9 mouse cellular contexts compared by ENCODE assay signal in the genomic region with DNA sequence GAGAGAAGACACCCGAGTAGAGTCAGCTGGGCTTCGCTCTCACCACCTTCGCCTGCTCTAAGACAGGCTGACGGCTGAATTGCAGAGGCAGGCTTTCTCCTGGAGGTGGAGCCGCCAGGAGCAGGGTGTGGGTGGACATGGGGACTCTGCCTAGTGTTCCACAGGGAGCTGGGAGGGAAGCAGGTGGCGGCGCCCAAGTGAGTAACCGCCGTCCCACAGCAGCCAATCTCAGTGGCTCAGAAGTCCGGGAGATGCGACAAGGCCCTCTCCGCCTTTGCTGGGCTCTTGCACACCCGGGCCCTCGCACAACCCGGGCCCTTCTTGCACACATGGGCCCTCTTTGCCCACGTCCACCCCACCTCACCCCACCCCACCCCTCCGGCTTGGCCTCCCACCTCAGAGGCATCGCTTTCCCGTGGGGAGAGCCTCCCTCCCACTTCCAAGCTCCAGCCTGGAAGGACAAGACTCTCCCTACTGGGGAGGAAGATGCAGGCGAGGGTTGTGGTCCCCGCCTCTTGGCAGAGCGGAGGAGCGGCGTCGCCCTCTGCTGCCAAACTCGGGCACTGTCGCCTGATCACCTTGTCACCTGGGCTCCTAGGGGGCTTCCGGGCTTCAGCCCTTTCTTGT. TPM values are rescaled to one million over a fixed set of nuclear protein-coding genes. Genes with fewer than 3 reads are reported as not detected.
DNase-seq lines count a peak whose midpoint lies in the region; ATAC-seq and TF ChIP-seq lines count a peak whose summit lies in the region.
"Had no signal": no experiment of that assay in that cellular context is flagged by ENCODE, and none has a peak within 500 bp of the region (broad histone marks: within the 10 kb centered on the region; RNA-seq: fewer than 3 reads in every experiment).

No protein-coding gene starts in this region.

- H3K9ac ChIP-seq in hindbrain, embryonic 11.5 days (ENCODE audit: low read depth, low read length): peak overlapping the region; percentile 34
- peak overlapping the region; percentile 15; the same call in 1 of the 2 replicates for H3K9ac ChIP-seq in midbrain, embryonic 12.5 days (replicated peaks)
- H3K9ac ChIP-seq in stomach, embryonic 16.5 days (ENCODE audit: low read length): peak overlapping the region; percentile 65

- peak overlapping the region; percentile 50 for H3K4me3 ChIP-seq in embryonic facial prominence, embryonic 10.5 days
- H3K4me3 ChIP-seq in hindbrain, embryonic 11.5 days (ENCODE audit: low read depth, low read length): peak overlapping the region; percentile 8
- H3K4me3 ChIP-seq in midbrain, embryonic 12.5 days: peak overlapping the region; percentile 27
- H3K4me3 ChIP-seq in stomach, embryonic 16.5 days (replicated peaks; ENCODE audit: low read length): peak overlapping the region; percentile 34

- no peaks in the 10 kb centered on the region for H3K9me3 ChIP-seq in embryonic facial prominence, embryonic 10.5 days
- H3K9me3 ChIP-seq in hindbrain, embryonic 11.5 days (ENCODE audit: control insufficient read depth, low read length): no peaks in the 10 kb centered on the region
- no peaks in the 10 kb centered on the region for H3K9me3 ChIP-seq in midbrain, embryonic 12.5 days
- H3K9me3 ChIP-seq in stomach, embryonic 16.5 days (replicated peaks; ENCODE audit: control insufficient read depth, low read length): no peaks in the 10 kb centered on the region

- intact Hi-C loops in left cerebral cortex, postnatal 36 days (cut with DNase I): loop anchor here (2.0 kb wide), 2 partner anchors 18 to 748 kb away; no protein-coding TSS in a partner anchor

- 5% methylated on average over 28 of the region's 28 CpGs for WGBS in embryonic facial prominence, embryonic 10.5 days
- 6% methylated on average over 28 of the region's 28 CpGs for WGBS in hindbrain, embryonic 11.5 days
- 5% methylated on average over 27 of the region's 28 CpGs for WGBS in midbrain, embryonic 12.5 days
- 7% methylated on average over 28 of the region's 28 CpGs for WGBS in stomach, embryonic 16.5 days

- no peaks in the 10 kb centered on the region for H3K36me3 ChIP-seq in embryonic facial prominence, embryonic 10.5 days (replicated peaks)
- no peaks in the 10 kb centered on the region for H3K36me3 ChIP-seq in hindbrain, embryonic 11.5 days (ENCODE audit: control insufficient read depth, insufficient read depth, low read length)
- no peaks in the 10 kb centered on the region for H3K36me3 ChIP-seq in midbrain, embryonic 12.5 days
- no peaks in the 10 kb centered on the region for H3K36me3 ChIP-seq in stomach, embryonic 16.5 days (ENCODE audit: control insufficient read depth, insufficient read depth, low read length)

- in situ Hi-C loops in Patski (cut with MboI; ENCODE audit: low pct_unique_long_range_greater_than_20kb): no loop called here

- no peak for ATAC-seq in Patski
- ATAC-seq in hindbrain, embryonic 11.5 days (ENCODE audit: low FRiP score): peak; percentile 50; the same call in 1 of the 2 replicates
- peak; percentile 62 for ATAC-seq in midbrain, embryonic 12.5 days (ENCODE audit: low FRiP score, low read depth)
- ATAC-seq in stomach, embryonic 16.5 days (ENCODE audit: insufficient read depth, low FRiP score): peak; percentile 16; the same call in 1 of the 2 replicates

- TF ChIP-seq CTCF in Patski (IDR thresholded peaks at IDR 0.05): peak; percentile 75

- DNase-seq in adrenal gland, adult 2 months: peak; percentile 57
- DNase-seq in adrenal gland, postnatal 4 days (ENCODE audit: low spot score in 2 of 2): no peak
- DNase-seq in Patski (ENCODE audit: low read depth, low spot score): no peak
- DNase-seq in embryonic facial prominence, embryonic 10.5 days (ENCODE audit: low spot score): peak; percentile 81
- DNase-seq in hindbrain, embryonic 11.5 days (ENCODE audit: low spot score): peak; percentile 77
- peak; percentile 84 to 90 for DNase-seq in left cerebral cortex, postnatal 36 days (ENCODE audit: low spot score in 2 of 2)

- CTCF ChIA-PET in Patski (lab: Charles Lee): interaction anchor here (0.9 to 7.7 kb wide), 7 partner anchors 11 to 92 kb away, joined by 3 to 92 read pairs (median 7); partner anchors contain the start of gene Grasp

- peaks cover 57% of the 10 kb centered on the region for H3K4me1 ChIP-seq in embryonic facial prominence, embryonic 10.5 days
- no peaks in the 10 kb centered on the region; the same call in 1 of the 2 replicates for H3K4me1 ChIP-seq in hindbrain, embryonic 11.5 days (replicated peaks; ENCODE audit: control insufficient read depth, insufficient read depth, low read length)
- H3K4me1 ChIP-seq in midbrain, embryonic 12.5 days: peaks cover 26% of the 10 kb centered on the region; the same call in 1 of the 2 replicates
- peaks cover 42% of the 10 kb centered on the region for H3K4me1 ChIP-seq in stomach, embryonic 16.5 days (ENCODE audit: control insufficient read depth, insufficient read depth, low read length)

- peak overlapping the region; percentile 42 for H3K4me2 ChIP-seq in hindbrain, embryonic 11.5 days (replicated peaks; ENCODE audit: low read depth, low read length)
- peak overlapping the region; percentile 50 for H3K4me2 ChIP-seq in midbrain, embryonic 12.5 days (replicated peaks)
- peak overlapping the region; percentile 64 for H3K4me2 ChIP-seq in stomach, embryonic 16.5 days (ENCODE audit: low read depth, low read length)

- H3K27me3 ChIP-seq in Patski: no peaks in the 10 kb centered on the region
- H3K27me3 ChIP-seq in embryonic facial prominence, embryonic 10.5 days (replicated peaks; ENCODE audit: low read depth, poor library complexity, severe bottlenecking): peaks cover 31% of the 10 kb centered on the region
- peaks cover 3% of the 10 kb centered on the region; the same call in 1 of the 2 replicates for H3K27me3 ChIP-seq in hindbrain, embryonic 11.5 days (ENCODE audit: control insufficient read depth, insufficient read depth, low read length)
- peaks cover 27% of the 10 kb centered on the region for H3K27me3 ChIP-seq in midbrain, embryonic 12.5 days
- peaks cover 3% of the 10 kb centered on the region; the same call in 1 of the 2 replicates for H3K27me3 ChIP-seq in stomach, embryonic 16.5 days (ENCODE audit: control insufficient read depth, insufficient read depth, low read length)

- peak overlapping the region; percentile 72 for H3K27ac ChIP-seq in embryonic facial prominence, embryonic 10.5 days (replicated peaks)
- no peak overlapping the region for H3K27ac ChIP-seq in hindbrain, embryonic 11.5 days (ENCODE audit: low read depth, low read length)
- H3K27ac ChIP-seq in midbrain, embryonic 12.5 days (replicated peaks): no peak overlapping the region
- H3K27ac ChIP-seq in stomach, embryonic 16.5 days (ENCODE audit: low read length): no peak overlapping the region; the same call in 1 of the 2 replicates

- POLR2A ChIA-PET in Patski (lab: Charles Lee): interaction anchor here (0.5 to 5.0 kb wide), 3 partner anchors 17 to 164 kb away, joined by 3 to 29 read pairs (median 6); no protein-coding TSS in a partner anchor

RNA-seq across cellular contexts. Expression of gene Grasp, which starts 15.0 kb away (rescaled TPM):
- 10 to 100 TPM; 16.4 to 21.0 TPM for total RNA-seq in adrenal gland, adult 2 months (2021)
- polyA plus RNA-seq in adrenal gland, adult 2 months (2012; rRNA removed): 53.0 and 60.3 TPM in 2 replicates
- total RNA-seq in adrenal gland, postnatal 4 days (2021): 10 to 100 TPM; 18.6 to 20.3 TPM
- 6.8 TPM for polyA plus RNA-seq in Patski (2021)
- 5.3 and 6.7 TPM in 2 replicates for polyA plus RNA-seq in embryonic facial prominence, embryonic 10.5 days (2016; fragmentation: Nextera tagmentation; extraction: Ambion mirVana)
- polyA plus RNA-seq in hindbrain, embryonic 11.5 days (2014; fragmentation: Nextera tagmentation; extraction: Ambion mirVana): 4.5 and 5.0 TPM in 2 replicates
- 10 to 100 TPM; 76.3 to 89.5 TPM for total RNA-seq in left cerebral cortex, postnatal 36 days (2021)
- 5.5 and 5.9 TPM in 2 replicates for polyA plus RNA-seq in midbrain, embryonic 12.5 days (2016; fragmentation: Nextera tagmentation; extraction: Ambion mirVana)
- 2.1 and 2.7 TPM in 2 replicates for polyA plus RNA-seq in stomach, embryonic 16.5 days (2015; fragmentation: Nextera tagmentation; extraction: Ambion mirVana)

RNA-seq across cellular contexts. Expression of gene Nr4a1, which starts 15.1 kb away (rescaled TPM):
- total RNA-seq in adrenal gland, adult 2 months (2021): 100 to 1,000 TPM; 560 to 565 TPM
- polyA plus RNA-seq in adrenal gland, adult 2 months (2012; rRNA removed): 162 and 415 TPM in 2 replicates
- 10 to 100 TPM; 64.5 to 79.0 TPM for total RNA-seq in adrenal gland, postnatal 4 days (2021)
- polyA plus RNA-seq in Patski (2021): 2.2 TPM
- 4.7 and 5.3 TPM in 2 replicates for polyA plus RNA-seq in embryonic facial prominence, embryonic 10.5 days (2016; fragmentation: Nextera tagmentation; extraction: Ambion mirVana)
- polyA plus RNA-seq in hindbrain, embryonic 11.5 days (2014; fragmentation: Nextera tagmentation; extraction: Ambion mirVana): 2.2 and 2.9 TPM in 2 replicates
- total RNA-seq in left cerebral cortex, postnatal 36 days (2021): 100 to 1,000 TPM in 1 of 2 experiments, 10 to 100 TPM in 1; 60.5 to 156 TPM
- 3.4 and 4.0 TPM in 2 replicates for polyA plus RNA-seq in midbrain, embryonic 12.5 days (2016; fragmentation: Nextera tagmentation; extraction: Ambion mirVana)
- polyA plus RNA-seq in stomach, embryonic 16.5 days (2015; fragmentation: Nextera tagmentation; extraction: Ambion mirVana): 12.9 and 13.3 TPM in 2 replicates

RNA-seq across cellular contexts. Expression of gene Atg101, which starts 45.1 kb away (rescaled TPM):
- total RNA-seq in adrenal gland, adult 2 months (2021): 10 to 100 TPM; 38.6 to 58.8 TPM
- 31.9 and 35.4 TPM in 2 replicates for polyA plus RNA-seq in adrenal gland, adult 2 months (2012; rRNA removed)
- total RNA-seq in adrenal gland, postnatal 4 days (2021): 10 to 100 TPM; 37.8 to 38.9 TPM
- polyA plus RNA-seq in Patski (2021): 48.6 TPM
- 86.5 and 91.5 TPM in 2 replicates for polyA plus RNA-seq in embryonic facial prominence, embryonic 10.5 days (2016; fragmentation: Nextera tagmentation; extraction: Ambion mirVana)
- polyA plus RNA-seq in hindbrain, embryonic 11.5 days (2014; fragmentation: Nextera tagmentation; extraction: Ambion mirVana): 66.5 and 69.6 TPM in 2 replicates
- total RNA-seq in left cerebral cortex, postnatal 36 days (2021): 10 to 100 TPM; 43.5 to 45.5 TPM
- polyA plus RNA-seq in midbrain, embryonic 12.5 days (2016; fragmentation: Nextera tagmentation; extraction: Ambion mirVana): 63.9 and 68.1 TPM in 2 replicates
- 66.9 and 67.0 TPM in 2 replicates for polyA plus RNA-seq in stomach, embryonic 16.5 days (2015; fragmentation: Nextera tagmentation; extraction: Ambion mirVana)

RNA-seq across cellular contexts. Expression of gene 6030408B16Rik, which starts 54.0 kb away (rescaled TPM):
- total RNA-seq in adrenal gland, adult 2 months (2021): under 1 TPM; 0.40 to 0.52 TPM
- 1.4 and 2.0 TPM in 2 replicates for polyA plus RNA-seq in adrenal gland, adult 2 months (2012; rRNA removed)
- 1 to 10 TPM; 2.6 to 3.4 TPM for total RNA-seq in adrenal gland, postnatal 4 days (2021)
- not detected for polyA plus RNA-seq in Patski (2021)
- polyA plus RNA-seq in embryonic facial prominence, embryonic 10.5 days (2016; fragmentation: Nextera tagmentation; extraction: Ambion mirVana): 0.59 and 0.71 TPM in 2 replicates
- polyA plus RNA-seq in hindbrain, embryonic 11.5 days (2014; fragmentation: Nextera tagmentation; extraction: Ambion mirVana): 0.17 and 0.25 TPM in 2 replicates
- under 1 TPM; 0.27 to 0.37 TPM for total RNA-seq in left cerebral cortex, postnatal 36 days (2021)
- polyA plus RNA-seq in midbrain, embryonic 12.5 days (2016; fragmentation: Nextera tagmentation; extraction: Ambion mirVana): 0.15 TPM in 1 of 2 replicates, not detected in the other
- 9.4 and 9.5 TPM in 2 replicates for polyA plus RNA-seq in stomach, embryonic 16.5 days (2015; fragmentation: Nextera tagmentation; extraction: Ambion mirVana)
- total RNA-seq: layer of hippocampus, postnatal 10 days had no signal

Comparison
In these comparisons a context has a peak if more than half of its experiments do, and no peak if none do; other contexts are left out.
1. DNase-seq: peak in adrenal gland, adult 2 months (single experiment), embryonic facial prominence, embryonic 10.5 days (single experiment), hindbrain, embryonic 11.5 days (single experiment) and left cerebral cortex, postnatal 36 days (2 of 2); none in adrenal gland, postnatal 4 days (0 of 2) and Patski (single experiment).
2. H3K9ac ChIP-seq: peak in every context shown above with its lines; median percentile 65 in stomach, embryonic 16.5 days; 34 in hindbrain, embryonic 11.5 days; 15 in midbrain, embryonic 12.5 days.
3. RNA of gene Nr4a1, which starts 15.1 kb away (polyA plus RNA-seq): 162 to 415 TPM in adrenal gland, adult 2 months; 12.9 to 13.3 TPM in stomach, embryonic 16.5 days, 4.7 to 5.3 TPM in embryonic facial prominence, embryonic 10.5 days, 3.4 to 4.0 TPM in midbrain, embryonic 12.5 days, 2.2 TPM in Patski (single experiment) and 2.2 to 2.9 TPM in hindbrain, embryonic 11.5 days; every median in the first group is over 10 times any median in the second.
4. Peak in every context shown above with its lines, with median percentiles within 50 percentile points of each other: H3K4me3 ChIP-seq and H3K4me2 ChIP-seq.